Mouse (Mus musculus): ENCODE measurements around the gene Rdx. TPM values are rescaled to one million over a fixed set of nuclear protein-coding genes. Genes with fewer than 3 reads are reported as not detected.

Gene Rdx
- 87.6 and 103 TPM in 2 replicates for total RNA-seq (2014; fragmentation: Nextera tagmentation)
- 320 and 325 TPM in 2 replicates for total RNA-seq (2017)

DNA sequence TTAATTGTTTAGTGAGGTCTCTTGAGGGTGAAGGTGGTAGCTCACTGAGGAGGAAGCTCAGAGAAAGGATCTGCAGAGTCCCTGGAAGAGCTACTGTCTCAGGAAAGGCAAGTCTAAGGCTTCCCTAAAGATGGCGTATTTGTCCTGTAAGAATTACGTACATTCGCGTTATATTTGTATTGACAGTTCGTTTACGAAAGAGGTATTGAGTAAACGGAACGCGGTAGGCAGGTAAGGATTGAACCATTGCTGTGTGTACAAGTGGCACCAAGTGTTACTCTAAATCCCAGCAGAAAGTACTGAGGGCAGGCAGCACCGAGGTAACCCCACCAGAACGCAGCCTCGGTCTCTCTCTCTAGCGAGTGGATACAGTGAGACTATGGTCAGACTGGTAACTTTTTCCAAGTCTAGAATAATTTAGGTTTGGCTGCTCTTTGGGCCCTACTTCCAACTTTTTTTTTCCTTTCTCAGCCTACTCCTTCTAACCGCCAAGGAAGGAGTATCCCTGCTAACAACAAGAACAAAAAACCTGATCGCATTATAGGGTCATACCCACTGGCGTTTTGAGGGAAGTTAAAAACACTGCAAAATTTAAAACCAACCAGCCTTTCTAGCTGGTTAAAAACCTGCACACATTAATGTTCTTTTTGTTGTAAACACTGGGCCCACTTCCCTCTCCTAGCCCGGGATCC lies at the start of gene Rdx:
TSS of gene Rdx (plus strand) at position 45 of the 692 bp plus-strand sequence.
- peak; percentile 53 for ATAC-seq (replicated peaks; ENCODE audit: low FRiP score, low TSS enrichment, poor library complexity, severe bottlenecking)

- ATAC-seq (replicated peaks; ENCODE audit: low FRiP score, low TSS enrichment, poor library complexity, severe bottlenecking) = no peak
Observed at GRCm38 (mm10) chr9:52003501-52003900, 43.5 kb upstream of the Rdx start.

DNA sequence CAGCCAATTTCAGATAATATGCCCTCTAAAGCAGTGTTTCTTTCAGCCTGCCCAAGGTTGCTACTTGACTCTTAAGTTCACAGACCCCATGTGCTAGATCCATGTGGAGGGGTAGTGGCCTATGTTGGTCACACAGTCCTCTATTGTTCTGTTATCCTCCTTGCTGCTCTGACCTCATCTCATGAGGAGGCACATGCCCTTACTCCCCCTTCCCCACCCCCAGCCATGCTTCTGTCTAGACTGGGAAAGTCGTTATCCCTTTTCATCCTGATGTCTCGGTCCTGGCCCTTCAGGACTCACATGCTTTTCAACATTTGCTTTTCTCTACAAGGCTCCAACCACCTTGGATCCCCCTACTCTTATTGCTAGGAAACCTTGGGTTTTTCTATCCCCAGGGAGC lies 39.6 kb upstream of the Rdx start:
- no peak for ATAC-seq (replicated peaks; ENCODE audit: low FRiP score, low TSS enrichment, poor library complexity, severe bottlenecking)

- no peak for ATAC-seq (replicated peaks; ENCODE audit: low FRiP score, low TSS enrichment, poor library complexity, severe bottlenecking)
Observed at GRCm38 (mm10) chr9:52008511-52008910, 38.5 kb upstream of the Rdx start.

- no peak for ATAC-seq (replicated peaks; ENCODE audit: low FRiP score, low TSS enrichment, poor library complexity, severe bottlenecking)
Observed at GRCm38 (mm10) chr9:52012311-52012710, 34.7 kb upstream of the Rdx start.

GRCm38 (mm10) chr9:52012781-52013436 lies 34.1 kb upstream of the Rdx start:
- ATAC-seq (replicated peaks; ENCODE audit: low FRiP score, low TSS enrichment, poor library complexity, severe bottlenecking) = no peak

GRCm38 (mm10) chr9:52013900-52014455 lies 33.0 kb upstream of the Rdx start:
- no peak for ATAC-seq (replicated peaks; ENCODE audit: low FRiP score, low TSS enrichment, poor library complexity, severe bottlenecking)

DNA sequence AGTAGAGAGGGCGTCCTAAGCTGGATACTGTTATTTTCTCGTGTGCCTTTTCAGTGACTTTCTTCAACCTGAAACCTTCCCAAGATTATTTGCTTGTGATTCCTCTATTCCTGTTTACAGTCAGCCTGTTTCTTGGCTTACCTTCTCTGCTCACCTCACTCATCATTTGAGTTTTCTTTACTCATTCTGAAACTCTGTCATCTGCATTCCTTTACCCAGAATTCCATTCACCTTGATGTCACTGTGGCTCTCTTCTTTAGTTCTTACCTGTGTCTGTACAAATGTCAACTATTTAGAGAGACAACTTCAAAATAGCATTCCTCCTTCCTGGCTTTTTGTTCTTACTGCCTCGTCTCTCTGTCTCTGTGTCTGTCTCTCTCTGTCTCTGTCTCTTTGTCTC lies 29.9 kb upstream of the Rdx start:
- ATAC-seq (replicated peaks; ENCODE audit: low FRiP score, low TSS enrichment, poor library complexity, severe bottlenecking) = no peak

DNA sequence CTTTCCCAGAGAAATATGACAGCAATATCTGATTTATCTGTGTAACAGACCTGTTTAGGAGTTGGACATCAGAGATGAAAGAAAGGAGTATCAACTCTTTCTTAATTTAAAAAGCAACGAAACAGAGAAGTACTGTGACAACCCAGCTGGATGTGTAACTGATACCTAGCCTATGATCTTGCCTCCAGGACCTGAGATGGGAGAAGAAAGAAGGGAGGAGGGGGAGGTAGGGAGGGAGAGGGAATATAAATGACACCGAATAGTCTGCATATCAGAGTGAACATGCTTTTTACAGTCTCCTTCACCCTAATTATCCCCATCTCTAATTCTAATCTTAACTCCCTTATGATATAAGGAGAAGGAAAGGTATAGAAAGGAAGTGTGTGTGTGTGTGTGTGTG lies 29.1 kb upstream of the Rdx start:
- ATAC-seq (replicated peaks; ENCODE audit: low FRiP score, low TSS enrichment, poor library complexity, severe bottlenecking) = no peak

GRCm38 (mm10) chr9:52018505-52018904 lies 28.5 kb upstream of the Rdx start:
- ATAC-seq (replicated peaks; ENCODE audit: low FRiP score, low TSS enrichment, poor library complexity, severe bottlenecking) = no peak

GRCm38 (mm10) chr9:52027257-52028020 lies 19.5 kb upstream of the Rdx start:
- ATAC-seq (replicated peaks; ENCODE audit: low FRiP score, low TSS enrichment, poor library complexity, severe bottlenecking) = no peak

- peak; percentile 89 for ATAC-seq (replicated peaks; ENCODE audit: low FRiP score, low TSS enrichment, poor library complexity, severe bottlenecking)
Observed at GRCm38 (mm10) chr9:52028521-52029405, 18.2 kb upstream of the Rdx start.

DNA sequence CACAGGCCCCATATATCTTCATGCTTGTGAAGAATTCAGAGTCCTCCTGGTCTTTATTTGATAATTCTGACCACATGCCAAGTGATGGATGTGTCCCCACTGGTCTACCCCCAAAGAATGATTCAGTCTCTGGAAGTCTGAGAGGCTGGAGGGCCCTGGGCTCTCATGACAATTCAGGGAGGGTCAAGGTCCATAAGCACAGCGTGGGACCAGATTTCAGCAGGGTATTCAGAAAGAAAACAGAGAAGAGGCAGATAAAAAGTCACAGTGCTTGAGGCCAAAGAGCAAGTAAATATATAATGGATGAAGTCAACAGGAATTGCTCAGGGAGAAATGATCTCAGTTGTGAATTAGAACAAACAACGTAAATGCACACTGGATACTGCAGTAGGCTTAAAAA lies 15.5 kb upstream of the Rdx start:
- no peak for ATAC-seq (replicated peaks; ENCODE audit: low FRiP score, low TSS enrichment, poor library complexity, severe bottlenecking)

- no peak for ATAC-seq (replicated peaks; ENCODE audit: low FRiP score, low TSS enrichment, poor library complexity, severe bottlenecking)
Observed at GRCm38 (mm10) chr9:52037493-52037892, 9.5 kb upstream of the Rdx start.

DNA sequence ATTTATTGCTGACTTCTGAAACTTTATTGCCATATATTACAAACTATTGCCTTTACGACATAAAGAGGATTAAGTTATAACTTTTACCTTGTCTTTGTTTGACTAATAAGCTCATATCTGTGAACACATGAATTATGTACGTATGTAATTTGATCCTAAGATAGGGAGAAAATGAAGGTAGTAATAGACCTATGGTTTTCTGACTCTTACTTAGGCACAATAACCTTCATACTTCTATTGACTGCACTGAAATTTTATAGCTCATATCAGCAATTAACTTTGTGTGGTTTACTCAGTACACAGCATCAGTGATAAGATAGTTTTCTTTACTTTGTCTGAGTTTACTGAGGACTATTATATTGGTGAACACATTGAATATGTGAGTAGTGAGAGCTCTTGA lies 5.3 kb upstream of the Rdx start:
- no peak for ATAC-seq (replicated peaks; ENCODE audit: low FRiP score, low TSS enrichment, poor library complexity, severe bottlenecking)

DNA sequence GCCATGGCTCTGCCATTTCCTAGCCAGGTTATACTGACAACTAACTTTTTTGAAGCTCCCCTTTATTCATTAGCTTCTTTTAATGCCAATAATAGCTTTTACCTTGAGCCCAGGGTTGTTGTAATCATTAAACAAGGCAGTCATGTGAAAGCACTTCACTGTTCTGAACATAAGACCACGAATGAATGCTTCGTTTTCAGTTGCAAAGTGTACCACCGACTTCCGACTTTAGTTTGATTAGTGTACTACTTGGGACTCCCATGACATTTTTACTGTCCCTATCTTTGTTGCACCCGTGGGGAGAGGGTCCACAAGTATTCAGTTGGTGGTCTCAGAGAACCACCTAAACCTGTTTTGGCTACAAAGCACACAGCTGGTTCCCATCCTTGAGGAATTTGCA lies 287 bp upstream of the Rdx start:
- no peak for ATAC-seq (replicated peaks; ENCODE audit: low FRiP score, low TSS enrichment, poor library complexity, severe bottlenecking)

- peak; percentile 77 for ATAC-seq (replicated peaks; ENCODE audit: low FRiP score, low TSS enrichment, poor library complexity, severe bottlenecking)
Observed at GRCm38 (mm10) chr9:52047821-52048649, 1.1 kb downstream of the Rdx start.

GRCm38 (mm10) chr9:52048650-52049081 lies 1.7 kb downstream of the Rdx start:
- ATAC-seq (replicated peaks; ENCODE audit: low FRiP score, low TSS enrichment, poor library complexity, severe bottlenecking) = 0 out of 2 replicates have a peak, but pooled peaks have one; percentile 11
